Mouse (Mus musculus): ENCODE data around the gene Zfpl1. TPM values are rescaled to one million over a fixed set of nuclear protein-coding genes. Genes with fewer than 3 reads are reported as not detected.

Zfpl1 gene
- polyA plus RNA-seq, 1 experiment from 2014 or later = 77.7 TPM

DNA sequence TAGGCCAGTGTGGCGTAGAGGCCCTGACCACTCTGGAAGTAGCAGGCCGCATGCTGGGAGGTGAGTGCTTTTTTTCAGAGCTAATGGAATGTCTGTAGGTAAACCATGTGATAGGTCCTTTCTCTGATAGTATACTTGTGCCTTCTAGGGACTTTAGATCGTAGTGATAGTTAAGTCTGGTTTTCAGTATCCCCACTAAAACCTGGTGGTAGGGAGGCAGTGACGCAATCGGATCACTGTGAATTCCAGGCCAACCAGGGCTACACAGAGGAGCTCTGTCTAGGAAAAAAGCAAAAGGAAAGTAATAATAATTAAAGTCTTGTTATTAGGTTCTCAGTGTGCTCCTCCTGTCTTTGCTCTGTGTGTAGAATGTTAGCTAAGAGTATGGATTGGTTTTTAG is 26.2 kb downstream of the Zfpl1 start:
- WGBS = 34% methylated on average over 5 of the region's 5 CpGs
- H3K9ac ChIP-seq (replicated peaks; ENCODE audit: low read depth, low read length) = peak overlapping the region; percentile 86
- no peaks in the 10 kb centered on the region for H3K27me3 ChIP-seq (ENCODE audit: control insufficient read depth, insufficient read depth, low read length)
- no peak for ATAC-seq (ENCODE audit: insufficient number of reproducible peaks, insufficient read depth, low FRiP score, low read depth)
- H3K4me1 ChIP-seq (ENCODE audit: control insufficient read depth, insufficient read depth, low read length) = peaks cover 20% of the 10 kb centered on the region
- H3K4me2 ChIP-seq (replicated peaks; ENCODE audit: low read depth, low read length) = peak overlapping the region; percentile 85
- H3K9me3 ChIP-seq (ENCODE audit: control insufficient read depth, low read depth, low read length) = no peaks in the 10 kb centered on the region
- H3K27ac ChIP-seq (ENCODE audit: low read length) = no peak overlapping the region
- H3K4me3 ChIP-seq (ENCODE audit: low read depth, low read length) = peak overlapping the region; percentile 89
- peaks cover 29% of the 10 kb centered on the region for H3K36me3 ChIP-seq (ENCODE audit: control insufficient read depth, insufficient read depth, low read length)

DNA sequence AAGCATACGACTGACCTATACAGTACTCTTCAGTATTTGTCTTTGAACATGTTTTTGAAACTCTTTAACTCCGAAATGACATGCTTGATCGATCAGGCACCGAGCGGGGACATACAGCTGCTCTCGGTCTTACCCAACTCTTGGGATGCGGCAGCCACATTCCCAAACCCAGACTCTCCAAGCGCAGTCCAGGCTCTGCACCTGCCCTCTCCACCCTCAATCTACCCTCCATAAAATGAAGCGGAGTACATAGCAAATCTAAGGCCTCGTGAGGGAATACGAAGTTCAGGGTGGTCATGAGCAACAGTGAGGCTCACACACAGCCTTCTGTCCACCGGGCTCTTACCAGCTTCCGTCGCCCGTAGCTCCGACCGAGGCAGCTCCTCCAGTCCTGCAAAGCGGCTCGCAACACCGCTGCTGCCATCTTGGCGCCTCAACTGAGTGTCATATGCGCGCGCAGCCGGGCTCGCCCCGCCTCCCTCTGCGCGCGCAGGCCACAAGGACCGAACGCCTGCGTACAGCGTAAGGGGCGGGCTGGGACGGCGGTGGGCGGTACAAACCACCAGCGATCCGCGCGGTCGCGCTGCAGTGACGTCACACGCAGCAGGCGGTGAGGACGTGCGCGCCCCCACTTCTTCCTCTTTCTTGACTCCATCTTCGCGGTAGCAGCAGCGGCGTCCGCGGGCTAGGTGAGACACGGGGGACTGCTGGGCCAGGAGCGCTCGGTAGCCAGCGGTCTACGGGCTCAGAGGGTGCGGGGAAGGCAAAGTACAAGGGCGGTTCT is 27.3 kb downstream of the Zfpl1 start, which contains the start of the genes Mrpl49 and Fau:
Gene Mrpl49 (minus strand): TSS at position 473 of the 784 bp plus-strand sequence.
Gene Fau (plus strand): TSS at position 532 of the 784 bp plus-strand sequence.
- peaks cover 39% of the 10 kb centered on the region for H3K36me3 ChIP-seq (ENCODE audit: control insufficient read depth, insufficient read depth, low read length)
- ATAC-seq (ENCODE audit: insufficient number of reproducible peaks, insufficient read depth, low FRiP score, low read depth) = peak; percentile 88
- H3K4me1 ChIP-seq (ENCODE audit: control insufficient read depth, insufficient read depth, low read length) = peaks cover 16% of the 10 kb centered on the region
- no peaks in the 10 kb centered on the region for H3K9me3 ChIP-seq (ENCODE audit: control insufficient read depth, low read depth, low read length)
- H3K27ac ChIP-seq (ENCODE audit: low read length) = peak within 1 kb of the TSS; percentile 67; the same call in 1 of the 2 replicates
- under 1% methylated on average over 63 of the region's 63 CpGs for WGBS
- peak within 1 kb of the TSS; percentile 85 for H3K4me2 ChIP-seq (replicated peaks; ENCODE audit: low read depth, low read length)
- peak within 1 kb of the TSS; percentile 89 for H3K4me3 ChIP-seq (ENCODE audit: low read depth, low read length)
- no peaks in the 10 kb centered on the region for H3K27me3 ChIP-seq (ENCODE audit: control insufficient read depth, insufficient read depth, low read length)
- H3K9ac ChIP-seq (replicated peaks; ENCODE audit: low read depth, low read length) = peak within 1 kb of the TSS; percentile 86

- Histone ChIP-seq H3K9me3 (ENCODE audit: control insufficient read depth, low read depth, low read length) (no peaks in the 10 kb centered on the region), H3K36me3 (ENCODE audit: control insufficient read depth, insufficient read depth, low read length) (peaks cover 47% of the 10 kb centered on the region), H3K27me3 (ENCODE audit: control insufficient read depth, insufficient read depth, low read length) (no peaks in the 10 kb centered on the region), H3K4me1 (ENCODE audit: control insufficient read depth, insufficient read depth, low read length) (peaks cover 10% of the 10 kb centered on the region; the same call in 1 of the 2 replicates), H3K27ac (ENCODE audit: low read length) (no peak overlapping the region), H3K9ac (replicated peaks; ENCODE audit: low read depth, low read length) (peak overlapping the region; percentile 69; the same call in 1 of the 2 replicates), H3K4me3 (ENCODE audit: low read depth, low read length) (peak overlapping the region; percentile 89), H3K4me2 (replicated peaks; ENCODE audit: low read depth, low read length) (peak overlapping the region; percentile 79)
- no peak for ATAC-seq (ENCODE audit: insufficient number of reproducible peaks, insufficient read depth, low FRiP score, low read depth)
- WGBS = 52% methylated on average over 4 of the region's 4 CpGs
Observed at GRCm38 (mm10) chr19:6056696-6057095, 28.1 kb downstream of the Zfpl1 start.

DNA sequence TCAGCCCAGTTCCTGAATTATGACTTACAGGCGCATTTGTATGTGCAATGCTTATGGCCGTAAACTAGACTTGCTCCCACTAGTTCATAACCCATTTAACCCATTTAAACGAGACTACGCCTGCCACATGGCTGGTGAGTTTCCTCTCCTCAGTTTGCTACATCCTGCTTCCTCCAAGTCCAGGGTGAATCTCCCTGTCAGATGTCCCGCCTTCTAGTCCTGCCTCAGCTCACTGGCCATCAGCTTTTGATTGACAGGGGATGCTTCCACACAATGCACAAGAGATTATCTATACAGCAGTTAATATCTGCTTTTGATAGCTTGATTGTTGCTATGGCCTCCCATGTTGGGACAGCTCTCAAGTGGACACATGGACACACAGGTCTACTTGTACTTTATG is 30.5 kb downstream of the Zfpl1 start:
- peaks cover 66% of the 10 kb centered on the region for H3K36me3 ChIP-seq (ENCODE audit: control insufficient read depth, insufficient read depth, low read length)
- peaks cover 10% of the 10 kb centered on the region; the same call in 1 of the 2 replicates for H3K4me1 ChIP-seq (ENCODE audit: control insufficient read depth, insufficient read depth, low read length)
- H3K27ac ChIP-seq (ENCODE audit: low read length) = no peak overlapping the region
- no peaks in the 10 kb centered on the region for H3K9me3 ChIP-seq (ENCODE audit: control insufficient read depth, low read depth, low read length)
- no peak overlapping the region for H3K9ac ChIP-seq (replicated peaks; ENCODE audit: low read depth, low read length)
- 79% methylated on average over 5 of the region's 5 CpGs for WGBS
- no peak overlapping the region for H3K4me2 ChIP-seq (replicated peaks; ENCODE audit: low read depth, low read length)
- H3K27me3 ChIP-seq (ENCODE audit: control insufficient read depth, insufficient read depth, low read length) = no peaks in the 10 kb centered on the region
- H3K4me3 ChIP-seq (ENCODE audit: low read depth, low read length) = no peak overlapping the region
- ATAC-seq (ENCODE audit: insufficient number of reproducible peaks, insufficient read depth, low FRiP score, low read depth) = no peak

DNA sequence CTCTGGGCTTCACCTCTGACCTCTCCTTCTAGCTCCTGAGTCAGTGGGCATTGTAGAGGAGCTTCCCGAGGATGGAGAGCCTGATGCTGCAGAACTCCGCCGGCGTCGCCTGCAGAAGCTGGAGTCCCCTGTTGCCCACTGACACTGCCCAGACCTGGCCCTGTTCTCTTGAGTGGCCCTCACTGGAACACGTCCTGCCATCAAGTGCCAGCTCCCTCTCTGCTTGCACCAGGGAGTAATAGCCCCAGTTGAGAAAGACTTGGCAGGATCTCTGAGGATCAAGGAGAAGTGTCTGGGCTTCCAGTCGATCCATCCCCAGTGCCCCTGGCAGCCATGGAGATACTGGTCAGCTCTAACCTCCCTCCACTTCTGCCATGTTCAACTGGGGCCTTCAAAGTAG is 32.2 kb downstream of the Zfpl1 start:
- Histone ChIP-seq H3K9ac (replicated peaks; ENCODE audit: low read depth, low read length) (no peak overlapping the region), H3K4me1 (ENCODE audit: control insufficient read depth, insufficient read depth, low read length) (peaks cover 12% of the 10 kb centered on the region), H3K4me2 (replicated peaks; ENCODE audit: low read depth, low read length) (no peak overlapping the region), H3K27me3 (ENCODE audit: control insufficient read depth, insufficient read depth, low read length) (no peaks in the 10 kb centered on the region), H3K27ac (ENCODE audit: low read length) (no peak overlapping the region), H3K9me3 (ENCODE audit: control insufficient read depth, low read depth, low read length) (no peaks in the 10 kb centered on the region), H3K36me3 (ENCODE audit: control insufficient read depth, insufficient read depth, low read length) (peaks cover 69% of the 10 kb centered on the region), H3K4me3 (ENCODE audit: low read depth, low read length) (no peak overlapping the region)
- 92% methylated on average over 7 of the region's 7 CpGs for WGBS
- no peak for ATAC-seq (ENCODE audit: insufficient number of reproducible peaks, insufficient read depth, low FRiP score, low read depth)

DNA sequence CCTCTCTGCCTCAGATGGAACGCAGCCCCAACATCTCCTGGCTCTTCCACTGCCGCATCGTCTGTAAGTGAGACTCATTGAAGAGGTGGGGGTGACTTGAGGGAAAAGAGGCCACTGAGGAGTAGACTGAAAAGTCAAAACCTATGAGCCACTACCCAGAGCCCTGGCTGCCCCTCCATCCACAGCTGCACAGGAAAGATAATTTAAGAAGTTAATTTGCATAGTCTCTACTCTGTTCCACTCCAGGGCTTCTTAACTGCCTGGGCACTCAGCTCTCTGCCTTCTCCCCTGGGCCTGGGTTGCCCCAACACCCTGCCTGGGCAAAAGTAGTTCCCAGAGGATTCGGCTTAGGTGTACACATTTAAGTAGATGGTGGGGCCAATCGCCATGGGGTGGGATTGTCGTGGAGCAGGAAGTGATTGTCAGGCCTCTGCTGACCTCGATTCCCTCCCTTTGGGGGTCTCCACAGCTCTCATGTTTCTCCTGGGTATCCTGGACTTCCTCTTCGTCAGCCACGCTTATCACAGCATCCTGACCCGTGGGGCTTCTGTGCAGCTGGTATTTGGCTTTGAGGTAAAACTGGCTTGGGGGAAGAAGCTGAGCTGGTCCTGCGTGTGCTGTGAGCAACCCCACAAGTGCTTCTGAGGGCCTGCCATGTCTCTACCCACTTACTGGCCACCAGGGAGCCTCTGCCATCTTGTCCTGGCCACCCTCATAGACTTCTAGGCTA is 35.9 kb downstream of the Zfpl1 start:
- Histone ChIP-seq H3K9me3 (ENCODE audit: control insufficient read depth, low read depth, low read length) (no peaks in the 10 kb centered on the region), H3K4me1 (ENCODE audit: control insufficient read depth, insufficient read depth, low read length) (peaks cover 13% of the 10 kb centered on the region), H3K4me3 (ENCODE audit: low read depth, low read length) (no peak overlapping the region), H3K9ac (replicated peaks; ENCODE audit: low read depth, low read length) (no peak overlapping the region), H3K27ac (ENCODE audit: low read length) (no peak overlapping the region), H3K4me2 (replicated peaks; ENCODE audit: low read depth, low read length) (no peak overlapping the region), H3K36me3 (ENCODE audit: control insufficient read depth, insufficient read depth, low read length) (peaks cover 56% of the 10 kb centered on the region), H3K27me3 (ENCODE audit: control insufficient read depth, insufficient read depth, low read length) (no peaks in the 10 kb centered on the region)
- no peak for ATAC-seq (ENCODE audit: insufficient number of reproducible peaks, insufficient read depth, low FRiP score, low read depth)
- 88% methylated on average over 11 of the region's 11 CpGs for WGBS

DNA sequence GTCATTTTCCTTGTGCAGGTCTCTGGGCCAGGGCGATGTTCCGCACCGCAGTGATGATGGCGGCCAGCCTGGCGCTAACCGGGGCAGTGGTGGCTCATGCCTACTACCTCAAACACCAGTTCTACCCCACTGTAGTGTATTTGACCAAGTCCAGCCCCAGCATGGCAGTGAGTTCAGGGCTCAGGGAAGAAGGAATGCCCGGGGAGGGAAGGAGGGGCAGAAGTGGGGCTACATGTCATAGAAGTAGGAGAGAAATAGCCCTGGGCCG is 36.9 kb downstream of the Zfpl1 start:
- peaks cover 46% of the 10 kb centered on the region for H3K36me3 ChIP-seq (ENCODE audit: control insufficient read depth, insufficient read depth, low read length)
- no peaks in the 10 kb centered on the region for H3K9me3 ChIP-seq (ENCODE audit: control insufficient read depth, low read depth, low read length)
- WGBS = 80% methylated on average over 8 of the region's 8 CpGs
- H3K27ac ChIP-seq (ENCODE audit: low read length) = no peak overlapping the region
- peak overlapping the region; percentile 84 for H3K4me2 ChIP-seq (replicated peaks; ENCODE audit: low read depth, low read length)
- H3K4me1 ChIP-seq (ENCODE audit: control insufficient read depth, insufficient read depth, low read length) = peaks cover 13% of the 10 kb centered on the region
- ATAC-seq (ENCODE audit: insufficient number of reproducible peaks, insufficient read depth, low FRiP score, low read depth) = no peak
- H3K4me3 ChIP-seq (ENCODE audit: low read depth, low read length) = peak overlapping the region; percentile 89
- peak overlapping the region; percentile 87; the same call in 1 of the 2 replicates for H3K9ac ChIP-seq (replicated peaks; ENCODE audit: low read depth, low read length)
- H3K27me3 ChIP-seq (ENCODE audit: control insufficient read depth, insufficient read depth, low read length) = no peaks in the 10 kb centered on the region

- Histone ChIP-seq H3K4me3 (ENCODE audit: low read depth, low read length) (peak overlapping the region; percentile 89), H3K27me3 (ENCODE audit: control insufficient read depth, insufficient read depth, low read length) (no peaks in the 10 kb centered on the region), H3K4me2 (replicated peaks; ENCODE audit: low read depth, low read length) (peak overlapping the region; percentile 84), H3K36me3 (ENCODE audit: control insufficient read depth, insufficient read depth, low read length) (peaks cover 41% of the 10 kb centered on the region), H3K27ac (ENCODE audit: low read length) (peak overlapping the region; percentile 99), H3K9ac (replicated peaks; ENCODE audit: low read depth, low read length) (peak overlapping the region; percentile 87), H3K9me3 (ENCODE audit: control insufficient read depth, low read depth, low read length) (no peaks in the 10 kb centered on the region), H3K4me1 (ENCODE audit: control insufficient read depth, insufficient read depth, low read length) (peaks cover 13% of the 10 kb centered on the region)
- ATAC-seq (ENCODE audit: insufficient number of reproducible peaks, insufficient read depth, low FRiP score, low read depth) = peak; percentile 15
- 3% methylated on average over 40 of the region's 44 CpGs for WGBS
Observed at GRCm38 (mm10) chr19:6047154-6047898, 37.4 kb downstream of the Zfpl1 start.

Measured in stomach, embryonic 14.5 days (tissue).